Mouse (Mus musculus) liver, embryonic 14.5 days (tissue): ENCODE results near the gene Tspan8. TPM values are rescaled to one million over a fixed set of nuclear protein-coding genes. Genes with fewer than 3 reads are reported as not detected.

ENCODE experiments used
- ATAC-seq: fragments of 200-750 bp; cut with Nextera tagmentation; 2 replicates; pipeline ENCODE4 v1.8.0; 2017; ENCODE audit warnings: moderate number of reproducible peaks, mild to moderate bottlenecking, moderate library complexity; ENCODE audit not compliant: insufficient read depth
- DNase-seq, 3 experiments: peaks; one replicate each; pipeline ENCODE4 v3.0.0-alpha.2; 2012 to 2013; ENCODE audit warnings: low read depth in 3 of 3, low spot score in 3 of 3
- H3K27ac ChIP-seq: fragments of 300-500 bp; sonication (generic); 2 replicates; pipeline ENCODE4 v1.5.1; 2014; ENCODE audit warnings: moderate library complexity, mild to moderate bottlenecking, control low read depth, inconsistent platforms
- H3K27me3 ChIP-seq: fragments of 300-500 bp; sonication (generic); 2 replicates; pipeline ENCODE4 v1.6.1; 2014; ENCODE audit warnings: mild to moderate bottlenecking, low read length, moderate library complexity; ENCODE audit not compliant: control insufficient read depth, insufficient read depth
- H3K36me3 ChIP-seq: fragments of 300-500 bp; sonication (generic); replicated peaks from 2 replicates; pipeline ENCODE4 v1.6.1; 2014; ENCODE audit warnings: low read depth; ENCODE audit not compliant: control insufficient read depth, insufficient read depth
- H3K4me1 ChIP-seq, 2 experiments: fragments of 200-500 bp in 1 of 2; fragments of 300-500 bp in 1 of 2; sonication (generic) in 1 of 2; replicated peaks; 2 replicates each; pipeline ENCODE4 v1.6.1; 2012 to 2014; ENCODE audit warnings: antibody characterized with exemption in 1 of 2, inconsistent platforms in 1 of 2, low read length in 1 of 2; ENCODE audit not compliant: control insufficient read depth in 2 of 2, insufficient read depth in 2 of 2
- H3K4me2 ChIP-seq: fragments of 300-500 bp; sonication (generic); 2 replicates; pipeline ENCODE4 v1.6.1; 2014; ENCODE audit warnings: low read depth, mild to moderate bottlenecking, control low read depth, moderate library complexity
- H3K4me3 ChIP-seq, 2 experiments: fragments of 200-500 bp in 1 of 2; fragments of 300-500 bp in 1 of 2; sonication (generic) in 1 of 2; 2 replicates each; pipeline ENCODE4 v1.5.1; 2012 to 2014; ENCODE audit warnings: low read depth in 2 of 2, low read length in 2 of 2, mild to moderate bottlenecking in 2 of 2, control low read depth in 1 of 2, inconsistent platforms in 1 of 2, moderate library complexity in 1 of 2; ENCODE audit not compliant: insufficient read depth in 1 of 2
- H3K9ac ChIP-seq: fragments of 300-500 bp; sonication (generic); replicated peaks from 2 replicates; pipeline ENCODE4 v1.6.1; 2014; ENCODE audit warnings: mild to moderate bottlenecking, control low read depth, moderate library complexity
- H3K9me3 ChIP-seq: fragments of 300-500 bp; sonication (generic); 2 replicates; pipeline ENCODE4 v1.6.1; 2016; ENCODE audit warnings: low read length, mixed read lengths; ENCODE audit not compliant: control insufficient read depth
- CTCF ChIP-seq: IDR thresholded peaks from 2 replicates; pipeline ENCODE4 v1.5.1; 2016; ENCODE audit warnings: antibody characterized with exemption, low read depth, control low read depth
- EP300 ChIP-seq: IDR thresholded peaks from 2 replicates; pipeline ENCODE4 v1.6.1; 2016; ENCODE audit warnings: antibody characterized with exemption, low read depth
- WGBS: fragments of 180-500 bp; shearing (Covaris S2); extraction: QIAGEN DNeasy Blood & Tissue Kit; methylation state at CpG from one replicate; pipeline ENCODE4 v1.1.7; 2014; ENCODE audit not compliant: insufficient replicate concordance; 5-methylcytosine and 5-hydroxymethylcytosine counted together
- polyA plus RNA-seq, 2 experiments: library from polyadenylated mRNA; depleted of rRNA in 1 of 2; stranded (reverse) in 1 of 2; unstranded in 1 of 2; fragments of >200 nt; fragmentation: Nextera tagmentation in 1 of 2; extraction: Ambion mirVana in 1 of 2; gene quantifications; 2 replicates each; pipeline versions ENCODE4 v1.2.1 to v1.2.3; 2012 to 2014

Tspan8 gene
- polyA plus RNA-seq, 2 experiments = 34.6 to 58.0 TPM

DNA sequence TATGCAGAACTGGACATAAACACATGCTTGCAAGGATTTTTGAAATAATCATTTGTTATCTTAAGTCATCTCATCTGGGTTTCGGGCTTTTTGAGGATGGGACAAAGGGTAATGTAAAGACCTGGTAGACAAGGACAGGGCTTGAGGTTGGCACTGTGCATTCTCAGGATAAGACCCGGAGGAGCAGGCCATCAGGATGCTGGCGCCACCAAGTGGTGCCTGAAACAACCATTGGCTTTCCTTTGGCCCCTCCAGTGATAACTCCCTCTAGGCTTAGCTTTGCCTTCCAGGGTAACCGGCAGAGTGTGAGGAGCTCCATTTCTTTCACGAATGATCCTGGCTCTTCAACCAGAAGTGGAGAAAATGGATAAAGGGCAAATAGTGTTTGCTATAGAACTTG lies 38.0 kb upstream of the Tspan8 start:
- no peaks in the 10 kb centered on the region for H3K9me3 ChIP-seq
- DNase-seq (no peak), ATAC-seq (no peak)
- no peak overlapping the region for H3K4me2 ChIP-seq
- TF ChIP-seq CTCF (peak; percentile 74), EP300 (no peak)
- no peak overlapping the region for H3K9ac ChIP-seq
- H3K4me1 ChIP-seq = peaks cover 0 to 7% of the 10 kb centered on the region in 2 experiments; a peak in 2 of 4 replicates
- WGBS = 32% methylated on average over 5 of the region's 5 CpGs
- H3K4me3 ChIP-seq = no peak overlapping the region
- no peaks in the 10 kb centered on the region for H3K36me3 ChIP-seq
- no peak overlapping the region for H3K27ac ChIP-seq
- no peaks in the 10 kb centered on the region for H3K27me3 ChIP-seq

DNA sequence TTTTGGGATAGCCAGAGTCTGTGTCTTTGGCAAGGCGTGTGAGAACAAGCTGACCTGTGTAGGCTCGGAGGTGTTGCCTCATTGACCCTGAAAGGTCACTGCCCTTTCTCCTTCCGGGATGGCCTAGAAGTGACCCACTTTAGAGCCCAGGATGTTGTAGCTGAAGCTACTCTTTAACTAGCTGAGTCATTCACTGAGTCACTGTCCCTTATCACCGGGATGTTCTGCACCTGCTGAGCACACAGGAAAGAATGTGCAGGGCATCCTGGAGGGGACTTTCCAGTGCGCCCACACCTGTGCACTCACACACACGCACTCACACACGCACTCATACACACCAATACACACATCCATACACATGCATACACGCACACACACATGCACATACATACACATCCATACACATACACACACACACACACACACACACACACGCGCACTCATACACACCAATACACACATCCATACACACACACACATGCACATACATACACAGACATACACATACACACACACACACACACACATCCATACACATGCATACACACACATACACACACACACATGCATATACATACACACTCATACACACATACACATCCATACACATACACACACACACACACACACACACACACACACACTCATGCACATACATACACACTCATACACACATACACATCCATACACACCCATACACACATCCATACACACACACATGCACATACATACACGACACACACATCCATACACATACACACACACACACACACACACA lies 36.2 kb upstream of the Tspan8 start:
- no peak overlapping the region for H3K4me2 ChIP-seq
- H3K27me3 ChIP-seq = no peaks in the 10 kb centered on the region
- TF ChIP-seq EP300 = 0 out of 2 replicates have a peak, but pooled peaks have one; percentile 8
- TF ChIP-seq CTCF = no peak
- peak; percentile 15 to 26 (median 16) for DNase-seq
- H3K9ac ChIP-seq = no peak overlapping the region
- peak; percentile 74 for ATAC-seq
- H3K4me1 ChIP-seq = peaks cover 0 to 7% of the 10 kb centered on the region in 2 experiments; a peak in 2 of 4 replicates
- no peaks in the 10 kb centered on the region for H3K9me3 ChIP-seq
- H3K36me3 ChIP-seq = no peaks in the 10 kb centered on the region
- WGBS = 66% methylated on average over 11 of the region's 11 CpGs
- no peak overlapping the region for H3K27ac ChIP-seq
- no peak overlapping the region for H3K4me3 ChIP-seq

DNA sequence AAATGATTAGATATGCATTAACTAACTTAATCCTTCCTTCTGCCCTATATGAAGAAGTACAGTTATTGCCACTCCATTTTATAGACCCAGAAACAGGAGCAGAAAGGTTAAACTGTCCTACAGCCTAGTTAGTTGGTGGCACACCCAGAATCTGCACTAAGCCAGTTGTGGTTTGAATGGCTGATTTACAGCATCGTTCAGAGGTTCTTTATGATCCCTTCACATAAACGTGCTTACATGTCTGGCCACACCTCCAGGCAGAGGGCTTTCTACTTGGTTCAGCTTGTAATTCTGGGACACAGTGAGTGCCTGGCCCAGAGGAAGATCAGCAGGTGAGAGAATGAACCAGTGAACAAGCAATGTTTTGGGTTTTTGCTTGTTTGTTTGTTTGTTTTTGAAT lies 33.4 kb upstream of the Tspan8 start:
- no peaks in the 10 kb centered on the region for H3K9me3 ChIP-seq
- no peak for TF ChIP-seq CTCF
- TF ChIP-seq EP300 = no peak
- no peaks in the 10 kb centered on the region for H3K27me3 ChIP-seq
- no peak overlapping the region for H3K4me2 ChIP-seq
- WGBS = 50% methylated on average over 2 of the region's 2 CpGs
- no peaks in the 10 kb centered on the region for H3K36me3 ChIP-seq
- ATAC-seq (no peak), DNase-seq (no peak)
- H3K27ac ChIP-seq = no peak overlapping the region
- no peak overlapping the region for H3K9ac ChIP-seq
- H3K4me1 ChIP-seq = peaks cover 0 to 7% of the 10 kb centered on the region in 2 experiments; a peak in 2 of 4 replicates
- no peak overlapping the region for H3K4me3 ChIP-seq

GRCm38 (mm10) chr10:115790788-115791187 lies 25.8 kb upstream of the Tspan8 start:
- Histone ChIP-seq H3K27me3 (no peaks in the 10 kb centered on the region), H3K9ac (no peak overlapping the region), H3K27ac (no peak overlapping the region), H3K9me3 (no peaks in the 10 kb centered on the region), H3K36me3 (no peaks in the 10 kb centered on the region), H3K4me2 (no peak overlapping the region), H3K4me3 (no peak overlapping the region), H3K4me1 (no peaks in the 10 kb centered on the region)
- ATAC-seq = no peak
- 63% methylated on average over 2 of the region's 2 CpGs for WGBS
- DNase-seq = no peak
- no peak for TF ChIP-seq EP300
- TF ChIP-seq CTCF = no peak

- Histone ChIP-seq H3K9ac (no peak overlapping the region), H3K4me2 (no peak overlapping the region), H3K36me3 (no peaks in the 10 kb centered on the region), H3K27me3 (no peaks in the 10 kb centered on the region), H3K27ac (no peak overlapping the region), H3K9me3 (no peaks in the 10 kb centered on the region), H3K4me1 (no peaks in the 10 kb centered on the region), H3K4me3 (no peak overlapping the region)
- ATAC-seq = no peak
- WGBS = 57% methylated on average over 4 of the region's 4 CpGs
- DNase-seq = no peak
- no peak for TF ChIP-seq CTCF
- TF ChIP-seq EP300 = no peak
These were observed 20.4 kb upstream of the Tspan8 start for GRCm38 (mm10) chr10:115796072-115796788.
